Mouse (Mus musculus): ENCODE results near the gene Ercc6l.
"Not testable (repeated sequence)": the region's sequence is repeated elsewhere in the genome, so short reads cannot be mapped to it uniquely, and the experiment has no call there.

The Ercc6l gene

DNA sequence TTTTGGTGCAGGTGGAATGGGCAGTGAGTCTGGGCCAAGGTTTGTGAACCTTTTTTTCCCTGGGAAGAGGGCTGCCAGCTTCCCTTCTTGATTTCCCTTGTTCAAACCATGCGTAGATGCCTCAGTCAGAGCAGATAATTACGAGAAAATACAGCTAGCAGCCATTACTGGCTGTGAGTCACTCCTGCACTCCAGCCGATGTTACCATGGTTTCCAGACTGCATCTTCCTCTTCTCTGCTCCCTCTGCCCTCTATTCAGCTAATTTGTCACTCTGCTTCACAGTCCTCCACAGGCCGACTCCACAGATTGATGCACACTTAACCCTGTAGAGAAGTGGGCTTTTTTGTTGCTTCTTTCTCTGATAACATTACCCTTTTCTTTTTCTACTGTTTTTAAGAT lies 41.2 kb downstream of the Ercc6l start:
- no peak for DNase-seq (ENCODE audit: low read depth in 1 of 2, low spot score in 2 of 2)

DNA sequence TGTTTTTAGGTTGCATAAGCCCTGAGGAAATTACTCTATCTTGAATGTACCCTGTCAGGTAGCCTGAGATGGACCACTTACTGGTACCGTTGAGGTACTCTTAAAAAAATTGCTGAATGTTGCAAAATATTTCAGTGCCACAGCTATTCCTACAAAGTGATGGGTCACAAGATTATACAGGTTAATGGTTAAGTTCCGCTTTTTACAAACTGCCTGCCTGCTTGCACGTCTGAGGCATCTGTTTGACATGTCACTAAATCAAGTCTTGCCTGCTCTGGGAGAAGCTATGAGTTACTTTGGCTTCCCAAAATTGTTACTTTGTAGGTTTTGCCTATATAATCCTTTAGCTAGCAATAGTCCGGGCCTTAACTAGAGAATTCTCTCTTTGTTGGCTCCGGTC lies 47.5 kb downstream of the Ercc6l start:
- DNase-seq (ENCODE audit: low read depth in 1 of 2, low spot score in 2 of 2) = not testable (repeated sequence)

DNA sequence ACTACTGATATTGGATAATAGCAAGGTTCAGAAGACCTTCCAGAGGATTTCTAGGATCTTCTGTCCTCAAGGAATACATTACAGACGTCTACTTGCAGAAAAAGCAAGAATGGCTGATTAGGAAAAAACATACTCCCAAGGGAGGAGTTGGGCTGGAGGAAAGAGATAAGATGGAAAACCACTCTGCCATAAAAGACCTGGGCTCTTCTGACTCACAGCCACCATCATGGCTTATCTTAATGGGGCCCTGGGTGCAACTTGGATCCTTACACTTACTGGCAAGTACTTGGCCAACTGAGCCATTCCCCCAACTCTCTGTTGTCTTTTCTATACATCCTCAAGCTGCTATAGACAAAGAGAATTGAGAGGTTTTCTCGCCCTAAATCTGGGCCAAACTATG lies 53.1 kb downstream of the Ercc6l start:
- DNase-seq (ENCODE audit: low read depth in 1 of 2, low spot score in 2 of 2) = not testable (repeated sequence)

DNA sequence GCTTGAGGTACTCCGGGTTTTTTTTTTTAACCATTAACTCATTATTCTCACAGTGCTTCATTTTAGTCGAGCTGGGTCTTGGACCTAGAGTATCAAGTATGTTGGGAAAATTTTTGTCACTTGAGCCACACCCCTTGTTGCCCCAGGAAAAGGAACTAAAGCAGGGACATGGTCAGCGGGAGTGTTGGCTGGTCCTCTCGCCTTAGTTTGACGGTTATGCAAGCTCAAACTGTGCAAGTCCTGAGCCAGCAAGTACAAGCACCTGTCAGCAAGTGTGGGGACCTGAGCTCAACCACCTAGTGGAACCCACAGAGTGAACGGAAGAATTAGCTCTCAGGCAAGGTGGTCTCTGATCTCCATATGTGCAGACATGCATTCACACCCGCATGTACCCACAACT lies 55.0 kb downstream of the Ercc6l start:
- no peak for DNase-seq (ENCODE audit: low read depth in 1 of 2, low spot score in 2 of 2)

DNA sequence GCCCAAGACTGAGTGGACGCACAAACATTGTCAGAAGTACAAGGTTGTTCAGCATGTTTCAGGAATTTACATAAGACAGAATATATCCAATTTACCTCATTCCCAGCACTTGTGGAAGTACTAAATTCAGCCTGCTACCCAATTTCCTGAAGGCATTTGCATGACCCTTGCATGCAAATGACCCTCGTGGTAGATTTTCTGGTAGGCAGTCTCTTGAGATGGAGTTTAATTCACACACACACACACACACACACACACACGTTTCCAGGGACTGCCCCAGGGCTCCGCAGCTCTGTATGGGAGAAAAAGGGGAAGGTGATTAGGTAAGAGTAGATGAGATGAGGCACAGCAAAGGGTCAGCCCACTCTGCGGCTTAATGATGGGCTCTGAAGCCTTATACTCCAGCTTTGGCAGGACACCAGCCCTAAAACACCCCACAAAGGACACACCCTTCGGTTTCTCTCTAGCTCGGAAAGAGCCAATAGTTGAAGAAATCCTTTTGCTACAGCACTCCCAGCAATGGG lies 62.4 kb downstream of the Ercc6l start:
- no peak for DNase-seq (ENCODE audit: low read depth in 1 of 2, low spot score in 2 of 2)
